17 mouse cellular contexts compared by ENCODE assay signal in the genomic region with DNA sequence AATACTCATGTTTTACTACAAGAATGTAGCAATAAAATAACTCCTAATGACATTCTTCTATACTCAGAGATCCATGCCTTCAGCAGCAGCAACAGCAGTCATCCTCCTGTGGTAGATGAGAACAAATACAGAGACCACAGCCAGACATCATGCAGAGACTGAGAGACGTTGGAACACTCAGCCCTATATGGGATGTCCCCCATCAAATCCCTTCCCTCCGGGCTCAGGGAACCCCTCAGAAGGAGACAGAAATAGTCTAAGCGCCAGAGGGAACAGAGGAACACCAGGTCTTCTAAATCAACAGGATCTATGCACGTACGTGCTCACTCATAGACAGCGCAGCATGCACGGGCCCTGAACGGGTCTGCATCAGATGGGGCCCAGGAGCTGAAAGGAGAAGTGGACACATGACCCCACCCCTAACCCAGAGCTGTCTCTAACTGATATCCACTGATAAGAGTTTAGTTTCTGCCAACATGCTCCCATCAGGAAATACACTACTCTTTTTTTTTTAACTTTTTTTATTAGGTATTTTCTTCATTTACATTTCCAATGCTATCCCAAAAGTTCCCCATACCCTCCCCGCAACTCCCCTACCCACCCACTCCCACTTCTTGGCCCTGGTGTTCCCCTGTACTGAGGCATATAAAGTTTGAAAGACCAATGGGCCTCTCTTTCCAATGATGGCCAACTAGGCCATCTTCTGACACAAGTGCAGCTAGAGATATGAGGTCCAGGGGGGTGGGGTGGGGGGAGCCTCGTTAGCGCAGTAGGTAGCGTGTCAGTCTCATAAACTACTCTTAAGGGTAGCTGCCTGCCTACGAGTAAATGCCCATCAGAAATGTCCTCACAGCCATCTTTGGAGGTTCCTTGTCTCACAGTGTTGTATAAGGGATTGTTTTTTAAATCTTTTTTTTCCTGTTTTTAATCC.
DNase-seq lines count a peak whose midpoint lies in the region; ATAC-seq and TF ChIP-seq lines count a peak whose summit lies in the region.
"Had no signal": no experiment of that assay in that cellular context is flagged by ENCODE, and none has a peak within 500 bp of the region (broad histone marks: within the 10 kb centered on the region; RNA-seq: fewer than 3 reads in every experiment).

No protein-coding gene starts in this region.

- TF ChIP-seq POLR2A in heart, adult 2 months (IDR thresholded peaks at IDR 0.05; ENCODE audit: insufficient read depth, low read depth, low read length), result no peak
- TF ChIP-seq POLR2A in MEL (IDR thresholded peaks at IDR 0.05; ENCODE audit: control insufficient read depth in 1 of 2, insufficient read depth in 1 of 2, low read depth in 1 of 2, low read length in 2 of 2, poor library complexity in 1 of 2), result no peak

- no peak overlapping the region for H3K9ac ChIP-seq in heart, embryonic 11.5 days (ENCODE audit: low read depth, low read length)
- H3K9ac ChIP-seq in heart, adult 2 months (ENCODE audit: low read depth, low read length), result no peak overlapping the region
- peak overlapping the region; percentile 14; the same call in 1 of the 2 replicates for H3K9ac ChIP-seq in MEL (ENCODE audit: control insufficient read depth, low read depth, low read length, poor library complexity, severe bottlenecking)
- H3K9ac ChIP-seq in liver, embryonic 14.5 days (replicated peaks), result peak overlapping the region; percentile 77
- H3K9ac ChIP-seq: limb, embryonic 12.5 days had no signal

- peak; percentile 88 for ATAC-seq in heart, embryonic 11.5 days (replicated peaks; ENCODE audit: insufficient number of reproducible peaks, low FRiP score, low TSS enrichment)
- ATAC-seq in liver, embryonic 14.5 days (ENCODE audit: insufficient read depth), result peak; percentile 100
- ATAC-seq: forebrain, embryonic 16.5 days had no signal

- intact Hi-C loops in heart, adult 2 months (cut with DNase I), result no loop called here

- no peak for DNase-seq in heart, adult 2 months
- DNase-seq in MEL (ENCODE audit: low read depth, low spot score), result peak; percentile 88
- peak; percentile 72 to 79 (median 75) for DNase-seq in liver, embryonic 14.5 days (ENCODE audit: low read depth in 3 of 3, low spot score in 3 of 3)
- DNase-seq in thymus, postnatal 36 days, result no peak
- DNase-seq in adrenal gland, adult 2 months, result no peak
- DNase-seq in embryo, embryonic 10.5 days (ENCODE audit: low spot score), result no peak
- DNase-seq: adrenal gland, postnatal 10 days; cerebellum, adult 11 months; kidney, postnatal 4 days; layer of hippocampus, postnatal 36 days; lung, postnatal 14 days; midbrain, embryonic 14.5 days; thymus, postnatal 4 days had no signal

- peak overlapping the region; percentile 6; the same call in 1 of the 2 replicates for H3K4me2 ChIP-seq in heart, embryonic 11.5 days
- H3K4me2 ChIP-seq in liver, embryonic 14.5 days (ENCODE audit: low read depth), result peak overlapping the region; percentile 70
- H3K4me2 ChIP-seq: limb, embryonic 12.5 days had no signal

- no peak overlapping the region for H3K4me3 ChIP-seq in heart, embryonic 11.5 days (ENCODE audit: low read depth, low read length)
- no peak overlapping the region for H3K4me3 ChIP-seq in heart, adult 2 months
- no peak overlapping the region for H3K4me3 ChIP-seq in MEL (ENCODE audit: control insufficient read depth in 1 of 2, insufficient read depth in 1 of 2, low read depth in 2 of 2, low read length in 2 of 2)
- peak overlapping the region; percentile 71 for H3K4me3 ChIP-seq in erythroblast, embryonic 14.5 days (replicated peaks)
- H3K4me3 ChIP-seq in liver, embryonic 14.5 days (ENCODE audit: insufficient read depth in 1 of 2, low read depth in 2 of 2, low read length in 2 of 2), result peak overlapping the region; percentile 60 to 90
- H3K4me3 ChIP-seq: limb, embryonic 12.5 days had no signal

- H3K27me3 ChIP-seq in heart, embryonic 11.5 days (ENCODE audit: control insufficient read depth, insufficient read depth, low read length), result no peaks in the 10 kb centered on the region
- H3K27me3 ChIP-seq in heart, adult 2 months (ENCODE audit: control insufficient read depth, insufficient read depth, low read length), result no peaks in the 10 kb centered on the region
- no peaks in the 10 kb centered on the region for H3K27me3 ChIP-seq in MEL (ENCODE audit: control insufficient read depth in 1 of 2, insufficient read depth in 2 of 2, low read length in 2 of 2)
- no peaks in the 10 kb centered on the region for H3K27me3 ChIP-seq in erythroblast, embryonic 14.5 days (ENCODE audit: control insufficient read depth)
- H3K27me3 ChIP-seq in liver, embryonic 14.5 days (ENCODE audit: control insufficient read depth, insufficient read depth, low read length), result no peaks in the 10 kb centered on the region
- H3K27me3 ChIP-seq: limb, embryonic 12.5 days had no signal

- no peak for TF ChIP-seq EP300 in heart, adult 2 months (IDR thresholded peaks at IDR 0.05; ENCODE audit: insufficient read depth, low read depth, low read length)
- peak; percentile 79 to 86 for TF ChIP-seq EP300 in MEL (IDR thresholded peaks at IDR 0.05; ENCODE audit: low read depth in 1 of 2, low read length in 2 of 2)
- peak; percentile 68 for TF ChIP-seq EP300 in liver, embryonic 14.5 days (IDR thresholded peaks at IDR 0.05; ENCODE audit: low read depth)

- no peak for TF ChIP-seq RAD21 in MEL (IDR thresholded peaks at IDR 0.05; ENCODE audit: low read depth, low read length)

- peaks cover 2% of the 10 kb centered on the region; the same call in 1 of the 2 replicates for H3K79me2 ChIP-seq in heart, adult 2 months (replicated peaks; ENCODE audit: control insufficient read depth, insufficient read depth, low read length)
- H3K79me2 ChIP-seq in MEL (ENCODE audit: control insufficient read depth, insufficient read depth, low read length, poor library complexity), result no peaks in the 10 kb centered on the region

- peaks cover 16% of the 10 kb centered on the region for H3K4me1 ChIP-seq in heart, embryonic 11.5 days (ENCODE audit: control insufficient read depth, insufficient read depth, low read length)
- peaks cover 4% of the 10 kb centered on the region for H3K4me1 ChIP-seq in heart, adult 2 months (ENCODE audit: control insufficient read depth, insufficient read depth, low read length)
- H3K4me1 ChIP-seq in MEL (ENCODE audit: control insufficient read depth in 1 of 2, insufficient read depth in 2 of 2, low read length in 2 of 2), result peaks cover 2% of the 10 kb centered on the region in 2 experiments; a peak in 1 of 4 replicates
- peaks cover 67% of the 10 kb centered on the region for H3K4me1 ChIP-seq in erythroblast, embryonic 14.5 days (ENCODE audit: control insufficient read depth)
- peaks cover 17 to 33% of the 10 kb centered on the region in 2 experiments for H3K4me1 ChIP-seq in liver, embryonic 14.5 days (replicated peaks; ENCODE audit: control insufficient read depth in 2 of 2, insufficient read depth in 2 of 2, low read length in 1 of 2)

- WGBS in heart, embryonic 11.5 days (ENCODE audit: insufficient replicate concordance), result 60% methylated on average over 13 of the region's 13 CpGs
- WGBS in heart, adult 2 months, result 68% methylated on average over 13 of the region's 13 CpGs
- WGBS in liver, embryonic 14.5 days (ENCODE audit: insufficient replicate concordance), result 12% methylated on average over 13 of the region's 13 CpGs

- H3K36me3 ChIP-seq in heart, embryonic 11.5 days (ENCODE audit: control insufficient read depth, insufficient read depth, low read length), result no peaks in the 10 kb centered on the region
- no peaks in the 10 kb centered on the region; the same call in 1 of the 2 replicates for H3K36me3 ChIP-seq in heart, adult 2 months (ENCODE audit: control insufficient read depth, insufficient read depth, low read length)
- H3K36me3 ChIP-seq in MEL (ENCODE audit: control insufficient read depth in 1 of 2, insufficient read depth in 2 of 2, low read length in 2 of 2), result peaks cover 0 to 5% of the 10 kb centered on the region in 2 experiments; a peak in 2 of 4 replicates
- peaks cover 27% of the 10 kb centered on the region for H3K36me3 ChIP-seq in erythroblast, embryonic 14.5 days (ENCODE audit: control insufficient read depth)
- no peaks in the 10 kb centered on the region for H3K36me3 ChIP-seq in liver, embryonic 14.5 days (replicated peaks; ENCODE audit: control insufficient read depth, insufficient read depth, low read depth)
- H3K36me3 ChIP-seq: limb, embryonic 12.5 days had no signal

- no peak overlapping the region for H3K27ac ChIP-seq in heart, embryonic 11.5 days (ENCODE audit: low read depth, low read length)
- no peak overlapping the region for H3K27ac ChIP-seq in heart, adult 2 months
- H3K27ac ChIP-seq in MEL (ENCODE audit: control insufficient read depth, low read depth, low read length), result peak overlapping the region; percentile 40
- H3K27ac ChIP-seq in liver, embryonic 14.5 days, result peak overlapping the region; percentile 67
- H3K27ac ChIP-seq: limb, embryonic 12.5 days had no signal

- no peak for TF ChIP-seq CTCF in heart, adult 2 months (IDR thresholded peaks at IDR 0.05)
- no peak for TF ChIP-seq CTCF in MEL (IDR thresholded peaks at IDR 0.05 in 2 of 3, conservative IDR thresholded peaks at IDR 0.05 in 1 of 3; ENCODE audit: control insufficient read depth in 1 of 3, insufficient read depth in 1 of 3, low read depth in 2 of 3, low read length in 3 of 3, poor library complexity in 1 of 3, severe bottlenecking in 1 of 3)
- TF ChIP-seq CTCF in liver, embryonic 14.5 days (IDR thresholded peaks at IDR 0.05; ENCODE audit: low read depth), result no peak

- no peaks in the 10 kb centered on the region for H3K9me3 ChIP-seq in heart, embryonic 11.5 days (replicated peaks; ENCODE audit: control insufficient read depth, low read length)
- no peaks in the 10 kb centered on the region for H3K9me3 ChIP-seq in MEL (replicated peaks; ENCODE audit: insufficient read depth, low read length)
- no peaks in the 10 kb centered on the region for H3K9me3 ChIP-seq in erythroblast, embryonic 14.5 days (ENCODE audit: control insufficient read depth, low read length)
- H3K9me3 ChIP-seq in liver, embryonic 14.5 days (ENCODE audit: control insufficient read depth, low read length), result no peaks in the 10 kb centered on the region
- H3K9me3 ChIP-seq: limb, embryonic 12.5 days had no signal

TF ChIP-seq in MEL, 35 proteins besides CTCF, POLR2A, EP300 and RAD21:
- TF ChIP-seq ZNF384 (IDR thresholded peaks at IDR 0.05; ENCODE audit: low read depth, low read length) (peak; percentile 88), GATA1 (IDR thresholded peaks at IDR 0.05; ENCODE audit: low read depth, low read length) (peak; percentile 91), TAL1 (IDR thresholded peaks at IDR 0.05; ENCODE audit: low read length) (peak; percentile 48), KAT2A (conservative IDR thresholded peaks at IDR 0.05; ENCODE audit: low read depth, low read length) (no peak), TCF12 (IDR thresholded peaks at IDR 0.05; ENCODE audit: low read depth, low read length) (peak; percentile 84), USF1 (IDR thresholded peaks at IDR 0.05; ENCODE audit: low read depth, low read length) (peak; percentile 63)

Comparison
In these comparisons a context has a peak if more than half of its experiments do, and no peak if none do; other contexts are left out.
1. H3K27ac ChIP-seq: peak in MEL (single experiment) and liver, embryonic 14.5 days (single experiment); none in heart, embryonic 11.5 days (single experiment) and heart, adult 2 months (single experiment).
2. H3K4me3 ChIP-seq: peak in erythroblast, embryonic 14.5 days (single experiment) and liver, embryonic 14.5 days (2 of 2); none in heart, embryonic 11.5 days (single experiment), heart, adult 2 months (single experiment) and MEL (0 of 2).
3. H3K9ac ChIP-seq: peak in MEL (single experiment) and liver, embryonic 14.5 days (single experiment); none in heart, embryonic 11.5 days (single experiment) and heart, adult 2 months (single experiment).
4. DNase-seq: peak in MEL (single experiment) and liver, embryonic 14.5 days (3 of 3); none in heart, adult 2 months (0 of 2), thymus, postnatal 36 days (0 of 2), adrenal gland, adult 2 months (single experiment) and embryo, embryonic 10.5 days (single experiment).